Mouse (Mus musculus) embryonic fibroblast, embryonic 13.5 days (primary cell): Measurements from ENCODE around the gene Gm9922. TPM values are rescaled to one million over a fixed set of nuclear protein-coding genes. Genes with fewer than 3 reads are reported as not detected.
A peak's percentile ranks its signal among the peaks of the same experiment; 100 is the strongest.

Source experiments
- H3K27ac ChIP-seq: 2 replicates; pipeline ENCODE4 v1.5.1; 2012; ENCODE audit warnings: low read length, control low read depth, inconsistent platforms; ENCODE audit not compliant: insufficient read depth
- H3K4me1 ChIP-seq: 2 replicates; pipeline ENCODE4 v1.6.1; 2011; ENCODE audit warnings: low read length; ENCODE audit not compliant: control insufficient read depth, insufficient read depth
- H3K4me3 ChIP-seq: 2 replicates; pipeline ENCODE4 v1.5.1; 2011; ENCODE audit warnings: mild to moderate bottlenecking, control low read depth, low read length; ENCODE audit not compliant: insufficient read depth
- CTCF ChIP-seq: IDR thresholded peaks from 2 replicates; pipeline ENCODE4 v1.5.1; 2011; ENCODE audit warnings: mild to moderate bottlenecking, control low read depth, low read length, moderate library complexity, borderline replicate concordance; ENCODE audit not compliant: insufficient read depth
- POLR2A ChIP-seq: IDR thresholded peaks from 2 replicates; pipeline ENCODE4 v1.6.1; 2011; ENCODE audit warnings: low read depth, mild to moderate bottlenecking, control low read depth, low read length, moderate library complexity
- polyA plus RNA-seq: library from polyadenylated mRNA; stranded (reverse); fragments of >200 nt; gene quantifications from 2 replicates; pipeline ENCODE4 v1.2.4, GENCODE M21; 2011; ENCODE audit warnings: low read depth; ENCODE audit not compliant: missing spikeins, insufficient read length

Gm9922 gene
- polyA plus RNA-seq, 1 experiment, result 1.3 TPM

DNA sequence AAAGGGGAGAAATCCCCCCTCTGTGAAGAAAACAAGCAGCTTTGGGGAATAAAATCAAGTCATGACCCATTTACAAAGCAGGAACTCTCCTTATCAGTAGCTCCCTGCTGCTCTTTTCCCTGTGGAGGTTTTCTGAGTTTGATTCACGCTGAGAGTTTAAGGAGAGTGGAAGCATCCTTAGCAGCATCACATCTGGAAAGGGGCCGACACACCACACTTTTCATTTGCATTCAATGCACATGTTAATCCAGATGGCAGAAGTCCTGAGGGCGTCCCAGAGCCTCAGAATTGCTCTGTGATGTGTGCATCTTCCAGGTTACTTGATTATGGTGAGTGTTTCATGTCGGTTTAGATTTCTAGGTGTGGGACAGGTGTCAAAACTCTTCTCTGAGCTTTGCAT is 25.8 kb upstream of the Gm9922 start:
- H3K4me3 ChIP-seq, result no peak overlapping the region
- H3K4me1 ChIP-seq, result peaks cover 6% of the 10 kb centered on the region
- no peak for TF ChIP-seq CTCF
- TF ChIP-seq POLR2A, result no peak

DNA sequence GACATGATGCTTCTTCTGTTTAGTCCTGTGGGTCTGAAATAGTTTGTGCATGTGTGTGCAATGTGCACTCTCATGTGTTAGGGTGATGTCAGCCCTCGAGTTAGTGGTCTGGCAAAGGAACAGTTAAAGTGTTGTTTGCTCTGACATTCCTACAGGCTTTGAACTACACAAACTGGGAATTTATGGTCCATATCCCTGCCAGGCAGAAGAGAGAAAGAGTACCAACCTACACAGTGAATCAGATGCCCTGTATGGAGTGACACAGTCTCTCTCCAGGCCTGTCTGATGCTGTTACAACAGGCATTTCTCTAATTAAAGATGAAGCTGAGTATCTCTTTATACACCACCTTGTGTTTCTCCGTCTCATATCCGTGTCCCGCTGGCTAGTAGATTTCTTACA is 21.3 kb upstream of the Gm9922 start:
- TF ChIP-seq POLR2A, result no peak
- no peak for TF ChIP-seq CTCF
- Histone ChIP-seq H3K27ac (no peak overlapping the region), H3K4me1 (peaks cover 15% of the 10 kb centered on the region), H3K4me3 (no peak overlapping the region)

More for the DNA sequence above, 25.8 kb upstream of the Gm9922 start:
- H3K27ac ChIP-seq, result no peak overlapping the region

DNA sequence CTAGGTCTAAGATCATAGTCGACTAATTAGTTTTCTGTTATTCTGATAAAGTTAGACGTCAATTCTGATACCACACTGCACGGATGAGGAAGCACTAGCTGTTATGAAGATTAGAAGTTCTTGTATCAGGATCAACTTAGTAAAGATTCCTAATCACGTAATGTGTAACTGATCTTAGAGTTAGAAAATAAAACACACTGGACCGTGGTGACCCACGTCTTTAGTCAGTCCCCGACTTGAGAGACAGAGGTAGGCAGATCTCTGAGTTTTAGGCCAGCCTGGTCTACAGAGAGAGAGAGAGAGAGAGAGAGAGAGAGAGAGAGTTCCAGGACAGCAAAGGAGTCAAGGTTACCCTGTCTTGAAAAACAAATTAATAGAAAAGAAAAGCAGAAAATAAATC is 18.8 kb upstream of the Gm9922 start:
- Histone ChIP-seq H3K4me3 (no peak overlapping the region), H3K4me1 (peaks cover 22% of the 10 kb centered on the region), H3K27ac (no peak overlapping the region)
- TF ChIP-seq CTCF, result no peak

GRCm38 (mm10) chr14:101747811-101748210 is 18.2 kb upstream of the Gm9922 start:
- Histone ChIP-seq H3K4me3 (no peak overlapping the region), H3K27ac (no peak overlapping the region; the same call in 1 of the 2 replicates), H3K4me1 (peaks cover 22% of the 10 kb centered on the region)
- TF ChIP-seq CTCF (no peak), POLR2A (no peak)

- Histone ChIP-seq H3K27ac (peak overlapping the region; percentile 96), H3K4me3 (no peak overlapping the region), H3K4me1 (peaks cover 22% of the 10 kb centered on the region)
- TF ChIP-seq CTCF, result no peak
- no peak for TF ChIP-seq POLR2A
These were observed 17.0 kb upstream of the Gm9922 start for GRCm38 (mm10) chr14:101746635-101747034.

DNA sequence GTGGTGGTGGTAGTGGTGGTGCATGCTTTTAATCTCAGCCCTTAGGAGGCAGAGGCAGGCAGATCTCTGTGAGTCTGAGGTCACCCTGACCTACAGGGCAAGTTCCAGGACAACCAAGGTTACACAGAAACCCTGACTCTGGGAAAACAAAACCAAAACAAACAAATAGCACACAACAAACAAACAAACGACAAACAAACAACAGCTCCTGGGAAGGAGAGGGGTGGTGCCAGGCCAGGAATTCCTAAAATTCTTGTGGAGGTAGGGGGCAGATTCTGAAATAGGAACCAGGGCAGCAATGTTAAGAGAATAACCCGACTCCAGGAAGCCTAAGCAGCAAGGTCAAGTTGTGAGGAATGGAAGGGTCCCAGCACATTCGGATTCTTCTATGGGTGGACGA is 7.9 kb upstream of the Gm9922 start:
- Histone ChIP-seq H3K27ac (no peak overlapping the region), H3K4me1 (peaks cover 3% of the 10 kb centered on the region), H3K4me3 (no peak overlapping the region)
- TF ChIP-seq CTCF, result no peak
- no peak for TF ChIP-seq POLR2A

DNA sequence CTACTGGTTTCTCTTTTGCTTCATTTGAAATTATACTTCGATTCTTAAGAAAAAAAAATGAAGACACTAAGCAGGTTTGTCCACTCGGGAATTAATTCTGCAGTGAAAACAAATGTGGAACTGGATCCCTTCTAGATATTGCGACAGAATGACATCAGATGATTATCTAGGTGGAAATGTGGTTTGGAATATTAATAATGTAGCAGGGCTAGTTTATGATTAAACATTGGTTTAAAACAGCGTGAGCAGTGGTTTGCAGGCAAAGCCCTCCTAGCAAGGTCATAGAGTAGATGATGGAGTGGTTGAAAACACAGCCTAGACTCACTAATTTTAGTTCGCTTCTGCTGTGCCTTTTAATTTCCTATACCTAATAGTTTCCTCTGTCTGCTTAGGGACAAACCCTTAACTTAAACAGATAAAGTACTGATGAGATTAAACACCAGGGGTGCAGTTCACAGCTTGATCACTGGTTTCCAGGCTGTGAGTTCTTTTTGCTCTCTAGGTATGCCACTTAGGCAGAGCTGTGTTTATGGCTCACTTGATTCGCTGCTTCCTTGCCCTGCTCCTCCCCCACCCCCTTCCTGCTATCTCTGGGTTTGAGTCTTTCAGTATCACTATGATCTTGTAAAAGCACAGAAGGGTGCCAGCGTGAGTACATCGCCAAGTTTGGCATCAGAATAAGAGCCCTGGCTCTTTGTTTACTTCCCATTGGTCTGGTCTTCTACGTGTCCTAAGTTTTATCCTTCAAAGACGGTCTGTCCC is 4.1 kb upstream of the Gm9922 start:
- H3K4me3 ChIP-seq, result no peak overlapping the region
- TF ChIP-seq CTCF (no peak), POLR2A (no peak)
- no peak overlapping the region for H3K27ac ChIP-seq
- H3K4me1 ChIP-seq, result peaks cover 3% of the 10 kb centered on the region

DNA sequence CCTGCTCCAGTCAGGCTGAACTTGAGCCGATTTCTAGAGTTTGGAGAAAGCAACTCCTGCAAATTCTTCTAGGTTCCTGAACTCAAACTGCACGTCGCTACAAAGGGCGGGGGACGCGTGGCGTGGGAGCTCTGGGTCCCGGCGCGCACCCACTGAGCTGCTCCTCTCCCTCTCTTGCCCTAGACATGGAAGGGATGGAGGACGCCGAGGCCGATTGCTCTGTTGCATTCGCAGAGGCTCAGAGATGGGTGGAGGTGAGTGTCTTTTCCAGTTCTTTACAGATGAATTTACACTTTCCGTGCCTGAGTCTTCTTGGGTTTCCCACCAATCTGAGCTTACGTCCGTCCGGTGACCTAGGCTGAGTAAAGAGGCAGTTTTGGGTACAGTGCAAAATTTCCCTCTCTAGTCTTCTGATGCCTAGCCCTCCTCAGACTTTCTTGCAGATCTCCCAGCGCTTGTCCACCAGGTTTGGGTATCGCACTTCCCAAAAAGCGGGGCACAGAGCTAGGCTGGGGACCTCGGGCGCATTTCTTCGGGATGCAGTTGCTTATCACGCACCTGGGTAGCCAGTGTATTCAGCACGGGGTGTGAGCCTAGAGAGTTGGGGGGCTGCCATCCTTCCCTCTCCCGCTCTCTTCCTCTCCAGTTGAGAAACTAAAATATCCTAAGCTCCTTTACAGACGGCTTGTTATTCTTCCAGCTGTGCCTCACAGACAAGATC is 518 bp upstream of the Gm9922 start:
- H3K4me3 ChIP-seq, result peak overlapping the region; percentile 72
- H3K27ac ChIP-seq, result peak overlapping the region; percentile 30; the same call in 1 of the 2 replicates
- TF ChIP-seq POLR2A (no peak), CTCF (no peak)
- peaks cover 14% of the 10 kb centered on the region for H3K4me1 ChIP-seq

DNA sequence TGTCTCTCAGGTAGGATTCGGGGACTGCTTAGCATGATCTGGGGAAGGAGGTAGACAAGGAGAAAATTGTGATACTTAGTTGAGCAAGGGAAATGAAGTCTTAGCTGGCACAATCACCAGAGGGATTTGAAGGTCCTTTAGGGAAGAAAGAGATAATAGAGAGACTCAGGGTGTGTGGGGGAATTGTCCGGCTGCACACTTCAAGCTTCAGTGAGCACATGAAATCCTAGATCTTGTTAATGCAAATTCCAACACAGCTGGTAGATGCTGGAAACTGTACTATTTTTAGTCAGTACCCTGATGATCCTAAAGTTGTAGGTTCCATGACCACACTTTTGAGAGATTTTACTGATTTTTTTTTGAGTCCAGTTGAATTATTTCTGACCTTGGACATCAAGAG is 15.2 kb downstream of the Gm9922 start:
- H3K4me3 ChIP-seq, result no peak overlapping the region
- TF ChIP-seq POLR2A (no peak), CTCF (no peak)
- peaks cover 3% of the 10 kb centered on the region; the same call in 1 of the 2 replicates for H3K4me1 ChIP-seq
- H3K27ac ChIP-seq, result no peak overlapping the region

DNA sequence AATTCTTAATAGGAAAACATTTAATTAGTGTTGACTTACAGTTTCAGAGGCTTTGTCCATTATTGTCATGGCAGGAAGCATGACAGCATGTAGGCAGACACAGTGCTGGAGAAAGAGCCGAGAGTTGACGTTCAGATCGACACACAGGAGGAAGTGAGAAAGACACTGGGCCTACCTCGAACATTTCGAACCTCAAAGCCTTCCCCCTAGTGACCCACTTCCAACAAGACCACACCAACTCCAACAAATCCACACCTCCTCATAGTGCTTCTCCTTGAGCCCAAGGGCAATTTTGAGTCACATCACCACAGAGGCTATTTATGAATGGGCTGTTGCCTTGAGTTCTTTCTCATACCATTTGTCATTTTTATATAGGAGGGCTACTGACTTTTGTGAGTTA is 22.5 kb downstream of the Gm9922 start:
- H3K27ac ChIP-seq, result no peak overlapping the region
- no peaks in the 10 kb centered on the region for H3K4me1 ChIP-seq
- TF ChIP-seq POLR2A (no peak), CTCF (no peak)
- no peak overlapping the region for H3K4me3 ChIP-seq
